Comparison of ENCODE assay signal across 10 mouse cellular contexts in genomic region chr14:46389438-46390248, GRCm38 (mm10). TPM values are rescaled to one million over a fixed set of nuclear protein-coding genes. Genes with fewer than 3 reads are reported as not detected.
DNase-seq lines count a peak whose midpoint lies in the region; ATAC-seq and TF ChIP-seq lines count a peak whose summit lies in the region.
"Had no signal": no experiment of that assay in that cellular context is flagged by ENCODE, and none has a peak within 500 bp of the region (broad histone marks: within the 10 kb centered on the region; RNA-seq: fewer than 3 reads in every experiment).

No protein-coding gene starts in this region.

- TF ChIP-seq CTCF in heart, adult 2 months (IDR thresholded peaks at IDR 0.05), result no peak
- TF ChIP-seq CTCF in liver, postnatal 0 days (IDR thresholded peaks at IDR 0.05; ENCODE audit: low read depth), result no peak

- 17% methylated on average over 24 of the region's 24 CpGs for WGBS in heart, adult 2 months
- WGBS in hindbrain, embryonic 11.5 days, result 5% methylated on average over 24 of the region's 24 CpGs
- WGBS in liver, postnatal 0 days (ENCODE audit: insufficient replicate concordance), result 11% methylated on average over 24 of the region's 24 CpGs

- no peaks in the 10 kb centered on the region for H3K9me3 ChIP-seq in ES-E14 (ENCODE audit: control insufficient read depth, insufficient read depth, low read depth, low read length)
- H3K9me3 ChIP-seq in hindbrain, embryonic 11.5 days (ENCODE audit: control insufficient read depth, low read length), result no peaks in the 10 kb centered on the region
- H3K9me3 ChIP-seq in liver, postnatal 0 days (ENCODE audit: low read length), result no peaks in the 10 kb centered on the region

- TF ChIP-seq POLR2A in heart, adult 2 months (IDR thresholded peaks at IDR 0.05; ENCODE audit: insufficient read depth, low read depth, low read length), result no peak

- H3K4me3 ChIP-seq in heart, adult 2 months, result peak overlapping the region; percentile 49
- H3K4me3 ChIP-seq in ES-E14 (ENCODE audit: insufficient read depth in 1 of 2, low read depth in 1 of 2, low read length in 2 of 2, poor library complexity in 1 of 2, severe bottlenecking in 1 of 2), result peak overlapping the region; percentile 67 to 77
- peak overlapping the region; percentile 23 for H3K4me3 ChIP-seq in hindbrain, embryonic 11.5 days (ENCODE audit: low read depth, low read length)
- H3K4me3 ChIP-seq in liver, postnatal 0 days (ENCODE audit: low read depth, low read length), result peak overlapping the region; percentile 17
- H3K4me3 ChIP-seq: megakaryocyte, embryonic 14.5 days had no signal

- peak overlapping the region; percentile 33; the same call in 1 of the 2 replicates for H3K27ac ChIP-seq in heart, adult 2 months
- no peak overlapping the region for H3K27ac ChIP-seq in ES-E14 (ENCODE audit: insufficient read depth, low read depth, low read length, poor library complexity, severe bottlenecking)
- H3K27ac ChIP-seq in hindbrain, embryonic 11.5 days (ENCODE audit: low read depth, low read length), result no peak overlapping the region
- no peak overlapping the region for H3K27ac ChIP-seq in liver, postnatal 0 days (ENCODE audit: low read depth)

- in situ Hi-C loops in ES-E14 (cut with MboI; ENCODE audit: low sequenced_read_pairs in 2 of 2, unreplicated experiment in 2 of 2), result no loop called here

- intact Hi-C loops in heart, adult 2 months (cut with DNase I), result loop anchor here (2.0 to 10.0 kb wide), 7 partner anchors 73 to 515 kb away; no protein-coding TSS in a partner anchor
- intact Hi-C loops in left cerebral cortex, postnatal 25 days (cut with DNase I), result loop anchor here (5.0 kb wide), 2 partner anchors 82 to 397 kb away; no protein-coding TSS in a partner anchor

- H3K27me3 ChIP-seq in heart, adult 2 months (ENCODE audit: control insufficient read depth, insufficient read depth, low read length), result peaks cover 6% of the 10 kb centered on the region
- peaks cover 46% of the 10 kb centered on the region for H3K27me3 ChIP-seq in hindbrain, embryonic 11.5 days (ENCODE audit: control insufficient read depth, insufficient read depth, low read length)
- peaks cover 67% of the 10 kb centered on the region for H3K27me3 ChIP-seq in liver, postnatal 0 days (ENCODE audit: insufficient read depth, low read length)

- H3K9ac ChIP-seq in heart, adult 2 months (ENCODE audit: low read depth, low read length), result peak overlapping the region; percentile 42; the same call in 1 of the 2 replicates
- peak overlapping the region; percentile 50; the same call in 1 of the 2 replicates for H3K9ac ChIP-seq in ES-E14 (ENCODE audit: insufficient read depth, low read depth, low read length, poor library complexity, severe bottlenecking)
- H3K9ac ChIP-seq in hindbrain, embryonic 11.5 days (ENCODE audit: low read depth, low read length), result 0 out of 2 replicates have a peak overlapping the region, but pooled peaks have one; percentile 20
- H3K9ac ChIP-seq in liver, postnatal 0 days (replicated peaks), result no peak overlapping the region

- TF ChIP-seq EP300 in heart, adult 2 months (IDR thresholded peaks at IDR 0.05; ENCODE audit: insufficient read depth, low read depth, low read length), result no peak
- no peak for TF ChIP-seq EP300 in liver, postnatal 0 days (IDR thresholded peaks at IDR 0.05; ENCODE audit: low read depth)

- no peaks in the 10 kb centered on the region for H3K36me3 ChIP-seq in heart, adult 2 months (ENCODE audit: control insufficient read depth, insufficient read depth, low read length)
- H3K36me3 ChIP-seq in ES-E14 (ENCODE audit: control insufficient read depth, insufficient read depth, low read length, poor library complexity, severe bottlenecking), result peaks cover 5% of the 10 kb centered on the region; the same call in 1 of the 2 replicates
- H3K36me3 ChIP-seq in hindbrain, embryonic 11.5 days (ENCODE audit: control insufficient read depth, insufficient read depth, low read length), result no peaks in the 10 kb centered on the region
- H3K36me3 ChIP-seq in liver, postnatal 0 days (replicated peaks; ENCODE audit: insufficient read depth, low read length), result no peaks in the 10 kb centered on the region

- DNase-seq in heart, adult 2 months, result peak in 1 of 2 experiments; percentile 27
- DNase-seq in heart, adult 18-20 months, result no peak
- no peak for DNase-seq in ES-E14 (ENCODE audit: low read depth, low spot score)
- DNase-seq in hindbrain, embryonic 11.5 days (ENCODE audit: low spot score), result peak; percentile 50
- no peak for DNase-seq in liver, postnatal 0 days
- DNase-seq in left cerebral cortex, postnatal 25 days (ENCODE audit: low spot score in 2 of 2), result no peak
- no peak for DNase-seq in right cerebral cortex, postnatal 10 days (ENCODE audit: low spot score in 2 of 2)
- no peak for DNase-seq in layer of hippocampus, adult 11-12 months (ENCODE audit: low spot score)

- no peaks in the 10 kb centered on the region for H3K79me2 ChIP-seq in heart, adult 2 months (replicated peaks; ENCODE audit: control insufficient read depth, insufficient read depth, low read length)

- peak overlapping the region; percentile 46 for H3K4me2 ChIP-seq in hindbrain, embryonic 11.5 days (replicated peaks; ENCODE audit: low read depth, low read length)
- peak overlapping the region; percentile 80 for H3K4me2 ChIP-seq in liver, postnatal 0 days (ENCODE audit: low read depth, low read length)

- no peak for ATAC-seq in hindbrain, embryonic 11.5 days (ENCODE audit: low FRiP score)
- no peak for ATAC-seq in liver, postnatal 0 days

- H3K4me1 ChIP-seq in heart, adult 2 months (ENCODE audit: control insufficient read depth, insufficient read depth, low read length), result no peaks in the 10 kb centered on the region
- 0 out of 4 replicates have a peak, but pooled peaks cover 0 to 2% of the 10 kb centered on the region in 2 experiments for H3K4me1 ChIP-seq in ES-E14 (ENCODE audit: control insufficient read depth in 2 of 2, insufficient read depth in 2 of 2, low read length in 2 of 2, poor library complexity in 1 of 2)
- H3K4me1 ChIP-seq in hindbrain, embryonic 11.5 days (replicated peaks; ENCODE audit: control insufficient read depth, insufficient read depth, low read length), result 0 out of 2 replicates have a peak, but pooled peaks cover 5% of the 10 kb centered on the region
- H3K4me1 ChIP-seq in liver, postnatal 0 days (ENCODE audit: insufficient read depth), result peaks cover 3% of the 10 kb centered on the region

TF ChIP-seq in ES-E14, 5 proteins besides CTCF, POLR2A, EP300 and RAD21:
- TF ChIP-seq ZC3H11A (IDR thresholded peaks at IDR 0.05; ENCODE audit: borderline replicate concordance, low read depth, low read length) (no peak), ZNF384 (IDR thresholded peaks at IDR 0.05; ENCODE audit: low read depth, low read length) (no peak), HCFC1 (IDR thresholded peaks at IDR 0.05; ENCODE audit: borderline replicate concordance, insufficient read depth, low read length) (no peak)

RNA-seq across cellular contexts. Expression of gene Bmp4, which starts 0.8 kb away (rescaled TPM):
- total RNA-seq in heart, adult 2 months (2021), result 10 to 100 TPM in 1 of 2 experiments, 1 to 10 TPM in 1; 7.6 to 14.4 TPM
- polyA plus RNA-seq in heart, adult 2 months (2012; rRNA removed), result 35.6 and 36.5 TPM in 2 replicates
- 1 to 10 TPM; 8.6 to 8.9 TPM for total RNA-seq in heart, adult 18-20 months (2021)
- total RNA-seq in ES-E14 (2012; rRNA removed), result 36.5 and 73.9 TPM in 2 replicates
- 11.4 and 12.3 TPM in 2 replicates for polyA plus RNA-seq in hindbrain, embryonic 11.5 days (2014; fragmentation: Nextera tagmentation; extraction: Ambion mirVana)
- polyA plus RNA-seq in liver, postnatal 0 days (2015; fragmentation: Nextera tagmentation; extraction: Ambion mirVana), result 1.5 and 1.6 TPM in 2 replicates
- total RNA-seq in left cerebral cortex, postnatal 25 days (2021), result 1 to 10 TPM; 7.1 to 8.5 TPM

RNA-seq across cellular contexts. Expression of gene Gm15217, which starts 10.4 kb away (rescaled TPM):
- not detected for total RNA-seq in heart, adult 2 months (2021)
- not detected in 2 replicates for polyA plus RNA-seq in heart, adult 2 months (2012; rRNA removed)
- total RNA-seq in heart, adult 18-20 months (2021), result not detected
- not detected in 2 replicates for total RNA-seq in ES-E14 (2012; rRNA removed)
- not detected in 2 replicates for polyA plus RNA-seq in hindbrain, embryonic 11.5 days (2014; fragmentation: Nextera tagmentation; extraction: Ambion mirVana)
- polyA plus RNA-seq in liver, postnatal 0 days (2015; fragmentation: Nextera tagmentation; extraction: Ambion mirVana), result not detected in 2 replicates
- total RNA-seq in left cerebral cortex, postnatal 25 days (2021), result not detected
- total RNA-seq: adrenal gland, postnatal 25 days had no signal

Comparison
In these comparisons a context has a peak if more than half of its experiments do, and no peak if none do; other contexts are left out.
1. H3K4me3 ChIP-seq: peak in every context shown above with its lines; median percentile 72 in ES-E14; 49 in heart, adult 2 months; 23 in hindbrain, embryonic 11.5 days; 17 in liver, postnatal 0 days.